ENCODE assay signal across 20 mouse cellular contexts in the genomic region with DNA sequence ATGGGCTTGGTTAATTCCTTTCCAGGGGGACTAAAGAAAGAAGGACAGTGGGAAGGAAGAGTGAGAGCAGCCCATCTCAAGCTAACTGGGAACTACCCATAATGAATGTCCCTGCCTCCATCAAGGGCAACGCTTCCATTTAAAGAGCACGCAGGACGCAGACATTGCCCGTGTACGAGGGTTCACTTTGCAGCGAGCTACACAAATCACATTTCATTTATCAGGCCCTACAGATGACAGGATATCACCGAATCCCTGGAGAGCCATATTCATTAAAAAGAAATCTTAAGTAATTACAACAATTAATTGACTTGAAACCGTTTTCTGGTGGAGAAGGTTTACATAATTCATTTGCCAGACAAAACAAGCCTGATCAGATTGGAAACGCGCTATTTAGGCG.
DNase-seq lines count a peak whose midpoint lies in the region; ATAC-seq lines count a peak whose summit lies in the region.
"Had no signal": no experiment of that assay in that cellular context is flagged by ENCODE, and none has a peak within 500 bp of the region (broad histone marks: within the 10 kb centered on the region; RNA-seq: fewer than 3 reads in every experiment).

No protein-coding gene starts in this region.

- H3K9ac ChIP-seq in hindbrain, embryonic 12.5 days: no peak overlapping the region
- no peak overlapping the region for H3K9ac ChIP-seq in midbrain, embryonic 15.5 days
- H3K9ac ChIP-seq in midbrain, embryonic 16.5 days (ENCODE audit: low read depth, low read length): no peak overlapping the region
- H3K9ac ChIP-seq in hindbrain, embryonic 16.5 days (ENCODE audit: low read depth, low read length): no peak overlapping the region
- H3K9ac ChIP-seq in neural tube, embryonic 15.5 days (replicated peaks): no peak overlapping the region
- no peak overlapping the region for H3K9ac ChIP-seq in forebrain, embryonic 12.5 days
- H3K9ac ChIP-seq: forebrain, embryonic 15.5 days; heart, embryonic 15.5 days had no signal

- H3K36me3 ChIP-seq in hindbrain, embryonic 12.5 days: no peaks in the 10 kb centered on the region
- H3K36me3 ChIP-seq in hindbrain, embryonic 10.5 days: no peaks in the 10 kb centered on the region
- no peaks in the 10 kb centered on the region for H3K36me3 ChIP-seq in midbrain, embryonic 15.5 days (replicated peaks)
- H3K36me3 ChIP-seq in midbrain, embryonic 16.5 days (ENCODE audit: control insufficient read depth, insufficient read depth, low read length): no peaks in the 10 kb centered on the region
- H3K36me3 ChIP-seq in hindbrain, embryonic 16.5 days (ENCODE audit: control insufficient read depth, insufficient read depth, low read length): no peaks in the 10 kb centered on the region
- no peaks in the 10 kb centered on the region for H3K36me3 ChIP-seq in neural tube, embryonic 15.5 days
- H3K36me3 ChIP-seq in forebrain, embryonic 12.5 days (replicated peaks): no peaks in the 10 kb centered on the region
- H3K36me3 ChIP-seq: embryonic facial prominence, embryonic 10.5 days; forebrain, embryonic 15.5 days; heart, embryonic 15.5 days had no signal

- peak overlapping the region; percentile 37 for H3K27ac ChIP-seq in hindbrain, embryonic 12.5 days
- no peak overlapping the region for H3K27ac ChIP-seq in hindbrain, embryonic 10.5 days
- no peak overlapping the region for H3K27ac ChIP-seq in midbrain, embryonic 15.5 days
- no peak overlapping the region for H3K27ac ChIP-seq in midbrain, embryonic 16.5 days (ENCODE audit: low read length)
- no peak overlapping the region for H3K27ac ChIP-seq in hindbrain, embryonic 16.5 days (ENCODE audit: low read depth, low read length)
- no peak overlapping the region for H3K27ac ChIP-seq in neural tube, embryonic 15.5 days (replicated peaks)
- no peak overlapping the region for H3K27ac ChIP-seq in forebrain, embryonic 12.5 days
- H3K27ac ChIP-seq: embryonic facial prominence, embryonic 10.5 days; forebrain, embryonic 15.5 days; heart, adult 2 months; heart, embryonic 15.5 days had no signal

- no peaks in the 10 kb centered on the region for H3K9me3 ChIP-seq in hindbrain, embryonic 12.5 days (replicated peaks)
- no peaks in the 10 kb centered on the region for H3K9me3 ChIP-seq in hindbrain, embryonic 10.5 days
- H3K9me3 ChIP-seq in midbrain, embryonic 15.5 days: no peaks in the 10 kb centered on the region
- H3K9me3 ChIP-seq in midbrain, embryonic 16.5 days (replicated peaks; ENCODE audit: control insufficient read depth, low read length, poor library complexity, severe bottlenecking): no peaks in the 10 kb centered on the region
- H3K9me3 ChIP-seq in hindbrain, embryonic 16.5 days (ENCODE audit: control insufficient read depth, low read length): no peaks in the 10 kb centered on the region
- H3K9me3 ChIP-seq in neural tube, embryonic 15.5 days (replicated peaks): no peaks in the 10 kb centered on the region
- no peaks in the 10 kb centered on the region for H3K9me3 ChIP-seq in forebrain, embryonic 12.5 days
- H3K9me3 ChIP-seq: embryonic facial prominence, embryonic 10.5 days; forebrain, embryonic 15.5 days; heart, embryonic 15.5 days had no signal

- H3K4me3 ChIP-seq in hindbrain, embryonic 12.5 days: no peak overlapping the region
- no peak overlapping the region for H3K4me3 ChIP-seq in hindbrain, embryonic 10.5 days
- H3K4me3 ChIP-seq in midbrain, embryonic 15.5 days: no peak overlapping the region
- no peak overlapping the region for H3K4me3 ChIP-seq in midbrain, embryonic 16.5 days (ENCODE audit: low read depth, low read length)
- H3K4me3 ChIP-seq in hindbrain, embryonic 16.5 days (ENCODE audit: low read length): no peak overlapping the region
- H3K4me3 ChIP-seq in neural tube, embryonic 15.5 days (replicated peaks): no peak overlapping the region
- no peak overlapping the region for H3K4me3 ChIP-seq in forebrain, embryonic 12.5 days (replicated peaks)
- H3K4me3 ChIP-seq: embryonic facial prominence, embryonic 10.5 days; forebrain, embryonic 15.5 days; heart, adult 2 months; heart, embryonic 15.5 days had no signal

- 67% methylated on average over 11 of the region's 11 CpGs for WGBS in hindbrain, embryonic 12.5 days
- WGBS in hindbrain, embryonic 10.5 days: 90% methylated on average over 11 of the region's 11 CpGs
- 64% methylated on average over 11 of the region's 11 CpGs for WGBS in midbrain, embryonic 15.5 days
- 67% methylated on average over 11 of the region's 11 CpGs for WGBS in midbrain, embryonic 16.5 days
- 61% methylated on average over 11 of the region's 11 CpGs for WGBS in hindbrain, embryonic 16.5 days
- 44% methylated on average over 11 of the region's 11 CpGs for WGBS in neural tube, embryonic 15.5 days
- WGBS in forebrain, embryonic 12.5 days: 77% methylated on average over 11 of the region's 11 CpGs

- peak; percentile 81 for ATAC-seq in hindbrain, embryonic 12.5 days (ENCODE audit: low FRiP score)
- ATAC-seq in midbrain, embryonic 15.5 days (replicated peaks): no peak
- no peak for ATAC-seq in midbrain, embryonic 16.5 days
- peak; percentile 67; the same call in 1 of the 2 replicates for ATAC-seq in hindbrain, embryonic 16.5 days
- no peak; the same call in 1 of the 2 replicates for ATAC-seq in neural tube, embryonic 15.5 days (ENCODE audit: low FRiP score)
- ATAC-seq in forebrain, embryonic 12.5 days (ENCODE audit: low FRiP score): no peak
- ATAC-seq: forebrain, embryonic 15.5 days; intestine, embryonic 16.5 days had no signal

- H3K4me1 ChIP-seq in hindbrain, embryonic 12.5 days: no peaks in the 10 kb centered on the region
- H3K4me1 ChIP-seq in hindbrain, embryonic 10.5 days (replicated peaks): no peaks in the 10 kb centered on the region; the same call in 1 of the 2 replicates
- no peaks in the 10 kb centered on the region for H3K4me1 ChIP-seq in midbrain, embryonic 15.5 days
- H3K4me1 ChIP-seq in midbrain, embryonic 16.5 days (ENCODE audit: control insufficient read depth, insufficient read depth, low read length): no peaks in the 10 kb centered on the region
- no peaks in the 10 kb centered on the region for H3K4me1 ChIP-seq in hindbrain, embryonic 16.5 days (ENCODE audit: control insufficient read depth, insufficient read depth, low read depth, low read length)
- H3K4me1 ChIP-seq in neural tube, embryonic 15.5 days: peaks cover 4% of the 10 kb centered on the region
- H3K4me1 ChIP-seq in forebrain, embryonic 12.5 days: no peaks in the 10 kb centered on the region
- H3K4me1 ChIP-seq: forebrain, embryonic 15.5 days; heart, embryonic 15.5 days had no signal

- H3K4me2 ChIP-seq in hindbrain, embryonic 12.5 days (replicated peaks): 0 out of 2 replicates have a peak overlapping the region, but pooled peaks have one; percentile 8
- peak overlapping the region; percentile 11; the same call in 1 of the 2 replicates for H3K4me2 ChIP-seq in midbrain, embryonic 15.5 days
- H3K4me2 ChIP-seq in midbrain, embryonic 16.5 days (ENCODE audit: low read length): no peak overlapping the region
- peak overlapping the region; percentile 31 for H3K4me2 ChIP-seq in hindbrain, embryonic 16.5 days (ENCODE audit: low read length)
- H3K4me2 ChIP-seq in neural tube, embryonic 15.5 days: peak overlapping the region; percentile 40
- H3K4me2 ChIP-seq in forebrain, embryonic 12.5 days: no peak overlapping the region
- H3K4me2 ChIP-seq: forebrain, embryonic 15.5 days; heart, embryonic 11.5 days; heart, embryonic 15.5 days had no signal

- H3K27me3 ChIP-seq in hindbrain, embryonic 12.5 days: no peaks in the 10 kb centered on the region
- H3K27me3 ChIP-seq in hindbrain, embryonic 10.5 days (ENCODE audit: insufficient read depth, poor library complexity, severe bottlenecking): no peaks in the 10 kb centered on the region
- no peaks in the 10 kb centered on the region for H3K27me3 ChIP-seq in midbrain, embryonic 15.5 days (replicated peaks)
- no peaks in the 10 kb centered on the region for H3K27me3 ChIP-seq in midbrain, embryonic 16.5 days (ENCODE audit: control insufficient read depth, insufficient read depth, low read depth, low read length)
- no peaks in the 10 kb centered on the region for H3K27me3 ChIP-seq in hindbrain, embryonic 16.5 days (replicated peaks; ENCODE audit: control insufficient read depth, insufficient read depth, low read length)
- no peaks in the 10 kb centered on the region for H3K27me3 ChIP-seq in neural tube, embryonic 15.5 days (replicated peaks)
- H3K27me3 ChIP-seq in forebrain, embryonic 12.5 days: no peaks in the 10 kb centered on the region
- H3K27me3 ChIP-seq: forebrain, embryonic 15.5 days; heart, embryonic 15.5 days had no signal

- DNase-seq in hindbrain, embryonic 10.5 days (ENCODE audit: low spot score): no peak
- no peak for DNase-seq in layer of hippocampus, postnatal 25 days (ENCODE audit: extremely low spot score in 1 of 2, low spot score in 1 of 2)
- DNase-seq: adrenal gland, postnatal 14 days; cerebellum, adult 18-20 months; cerebellum, adult 9-11 months; cerebellum, postnatal 36 days; gastrocnemius, postnatal 10 days; heart, adult 2 months; heart, postnatal 14 days had no signal

Comparison
In these comparisons a context has a peak if more than half of its experiments do, and no peak if none do; other contexts are left out.
1. H3K4me2 ChIP-seq: peak in hindbrain, embryonic 12.5 days (single experiment), midbrain, embryonic 15.5 days (single experiment), hindbrain, embryonic 16.5 days (single experiment) and neural tube, embryonic 15.5 days (single experiment); none in midbrain, embryonic 16.5 days (single experiment) and forebrain, embryonic 12.5 days (single experiment).
2. ATAC-seq: peak in hindbrain, embryonic 12.5 days (single experiment) and hindbrain, embryonic 16.5 days (single experiment); none in midbrain, embryonic 15.5 days (single experiment), midbrain, embryonic 16.5 days (single experiment), neural tube, embryonic 15.5 days (single experiment) and forebrain, embryonic 12.5 days (single experiment).